Mouse (Mus musculus) stomach, postnatal 0 days (tissue): Measurements from ENCODE around the gene Akt1. TPM values are rescaled to one million over a fixed set of nuclear protein-coding genes. Genes with fewer than 3 reads are reported as not detected.
A peak's percentile ranks its signal among the peaks of the same experiment; 100 is the strongest.

ENCODE experiments used
- ATAC-seq: fragments of 200-750 bp; cut with Nextera tagmentation; 2 replicates; pipeline ENCODE4 v1.8.0; 2017; ENCODE audit not compliant: low FRiP score, low TSS enrichment
- DNase-seq: peaks from one replicate; pipeline ENCODE4 v3.0.0-alpha.2; 2016; ENCODE audit warnings: low spot score
- H3K27ac ChIP-seq: fragments of 300-500 bp; sonication (generic); replicated peaks from 2 replicates; pipeline ENCODE4 v1.5.1; 2014; ENCODE audit warnings: mild to moderate bottlenecking, control low read depth
- H3K27me3 ChIP-seq: fragments of 300-500 bp; sonication (generic); 2 replicates; pipeline ENCODE4 v1.6.1; 2014; ENCODE audit warnings: low read length; ENCODE audit not compliant: control insufficient read depth, insufficient read depth
- H3K36me3 ChIP-seq: fragments of 300-500 bp; sonication (generic); 2 replicates; pipeline ENCODE4 v1.6.1; 2014; ENCODE audit warnings: low read length, mixed read lengths; ENCODE audit not compliant: control insufficient read depth, insufficient read depth
- H3K4me1 ChIP-seq: fragments of 300-500 bp; sonication (generic); replicated peaks from 2 replicates; pipeline ENCODE4 v1.6.1; 2014; ENCODE audit warnings: antibody characterized with exemption; ENCODE audit not compliant: control insufficient read depth, insufficient read depth
- H3K4me2 ChIP-seq: fragments of 300-500 bp; sonication (generic); replicated peaks from 2 replicates; pipeline ENCODE4 v1.6.1; 2014; ENCODE audit warnings: low read depth, mild to moderate bottlenecking, control low read depth, moderate library complexity
- H3K4me3 ChIP-seq: fragments of 300-500 bp; sonication (generic); 2 replicates; pipeline ENCODE4 v1.5.1; 2014; ENCODE audit warnings: low read depth, low read length, control low read depth
- H3K9ac ChIP-seq: fragments of 300-500 bp; sonication (generic); 2 replicates; pipeline ENCODE4 v1.6.1; 2014; ENCODE audit warnings: mild to moderate bottlenecking, low read length, control low read depth, mixed read lengths
- H3K9me3 ChIP-seq: fragments of 300-500 bp; sonication (generic); 2 replicates; pipeline ENCODE4 v1.6.1; 2016; ENCODE audit warnings: low read length; ENCODE audit not compliant: control insufficient read depth
- CTCF ChIP-seq: IDR thresholded peaks from 2 replicates; pipeline ENCODE4 v1.5.1; 2016; ENCODE audit warnings: antibody characterized with exemption, low read depth, mild to moderate bottlenecking, moderate library complexity
- EP300 ChIP-seq: optimal IDR thresholded peaks from 2 replicates; pipeline ENCODE3; 2016; ENCODE audit warnings: antibody characterized with exemption
- WGBS: fragments of 180-500 bp; shearing (Covaris S2); extraction: QIAGEN DNeasy Blood & Tissue Kit; methylation state at CpG from one replicate; pipeline ENCODE4 v1.1.7; 2014; 5-methylcytosine and 5-hydroxymethylcytosine counted together
- polyA plus RNA-seq: library from polyadenylated mRNA; unstranded; fragments of >200 nt; fragmentation: Nextera tagmentation; extraction: Ambion mirVana; gene quantifications from 2 replicates; pipeline ENCODE4 v1.2.1, GENCODE M21; 2015

Akt1 gene
- polyA plus RNA-seq, 1 experiment from 2014 or later = 84.5 TPM

DNA sequence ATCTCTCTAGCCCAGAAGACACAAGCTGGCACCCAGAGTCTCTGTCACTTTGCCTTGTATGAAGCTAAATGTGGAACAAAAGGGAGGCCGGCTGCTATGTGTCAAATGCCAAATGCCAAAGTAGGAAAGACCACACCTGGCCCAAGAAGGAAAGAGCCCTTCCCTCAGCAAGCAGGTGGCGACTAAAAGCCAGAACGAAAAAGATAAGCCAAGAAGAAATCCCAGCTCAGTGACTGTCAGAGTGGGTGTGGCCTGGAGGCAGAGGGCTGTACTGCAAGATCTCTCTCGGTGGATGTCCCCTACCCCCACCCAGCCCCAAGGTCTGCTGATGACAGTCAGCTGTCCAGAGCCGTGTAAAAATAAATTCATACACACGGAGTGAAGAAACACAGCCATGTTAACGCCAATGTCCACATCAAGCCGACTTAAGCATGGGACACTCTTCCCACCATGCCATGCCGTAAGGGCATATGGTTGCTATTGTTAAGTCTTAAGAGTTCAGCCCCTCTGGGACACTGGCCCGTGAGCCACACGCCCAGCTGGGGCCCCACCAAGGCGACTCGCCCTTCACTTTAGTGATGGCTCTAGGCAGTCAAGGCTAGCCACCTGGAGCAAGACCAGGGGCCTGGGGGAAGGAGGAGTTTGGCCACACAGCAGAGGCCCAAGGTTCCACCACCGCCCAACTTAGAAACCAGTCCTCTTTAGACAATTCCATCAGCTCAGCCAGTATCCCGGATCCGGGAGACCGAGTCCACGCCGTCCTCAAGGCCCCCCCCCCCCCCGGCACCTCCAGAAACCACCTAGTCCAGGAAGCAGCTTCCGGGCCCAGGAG is 1.7 kb downstream of the Akt1 start:
- Histone ChIP-seq H3K9me3 (no peaks in the 10 kb centered on the region), H3K4me1 (peaks cover 17% of the 10 kb centered on the region), H3K4me3 (peak overlapping the region; percentile 96), H3K27me3 (no peaks in the 10 kb centered on the region), H3K27ac (peak overlapping the region; percentile 99), H3K4me2 (peak overlapping the region; percentile 80), H3K9ac (peak overlapping the region; percentile 99), H3K36me3 (peaks cover 15% of the 10 kb centered on the region)
- WGBS = 2% methylated on average over 21 of the region's 21 CpGs
- ATAC-seq = peak; percentile 9; the same call in 1 of the 2 replicates
- peak; percentile 57 for DNase-seq
- TF ChIP-seq CTCF = peak; percentile 32
- no peak for TF ChIP-seq EP300

DNA sequence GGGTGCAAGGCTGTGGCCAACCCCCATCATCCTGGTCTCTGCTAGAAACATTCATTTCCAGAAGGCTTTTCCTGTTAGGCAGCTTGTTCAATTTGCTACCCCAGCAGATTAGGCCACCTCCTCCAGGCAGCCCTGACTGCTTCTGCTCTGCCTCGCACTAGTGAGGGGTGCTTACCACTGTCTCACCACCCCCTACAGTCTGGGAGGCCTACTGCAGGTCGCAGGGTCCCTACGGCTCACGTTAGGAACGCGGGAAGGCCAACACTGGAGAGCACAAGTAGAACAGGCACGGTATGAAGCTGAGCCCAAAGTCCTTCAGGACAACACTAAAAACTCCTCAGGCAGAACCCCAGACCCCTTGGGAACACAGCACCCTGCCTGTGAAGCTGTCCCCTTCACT is 2.8 kb downstream of the Akt1 start:
- Histone ChIP-seq H3K27me3 (no peaks in the 10 kb centered on the region), H3K4me1 (peaks cover 16% of the 10 kb centered on the region), H3K9me3 (no peaks in the 10 kb centered on the region), H3K9ac (peak overlapping the region; percentile 50), H3K4me3 (peak overlapping the region; percentile 96), H3K36me3 (peaks cover 17% of the 10 kb centered on the region), H3K27ac (peak overlapping the region; percentile 99), H3K4me2 (peak overlapping the region; percentile 80)
- WGBS = 60% methylated on average over 7 of the region's 7 CpGs
- TF ChIP-seq CTCF (peak; percentile 60), EP300 (no peak)
- peak; percentile 21; the same call in 1 of the 2 replicates for ATAC-seq
- DNase-seq = peak; percentile 71

DNA sequence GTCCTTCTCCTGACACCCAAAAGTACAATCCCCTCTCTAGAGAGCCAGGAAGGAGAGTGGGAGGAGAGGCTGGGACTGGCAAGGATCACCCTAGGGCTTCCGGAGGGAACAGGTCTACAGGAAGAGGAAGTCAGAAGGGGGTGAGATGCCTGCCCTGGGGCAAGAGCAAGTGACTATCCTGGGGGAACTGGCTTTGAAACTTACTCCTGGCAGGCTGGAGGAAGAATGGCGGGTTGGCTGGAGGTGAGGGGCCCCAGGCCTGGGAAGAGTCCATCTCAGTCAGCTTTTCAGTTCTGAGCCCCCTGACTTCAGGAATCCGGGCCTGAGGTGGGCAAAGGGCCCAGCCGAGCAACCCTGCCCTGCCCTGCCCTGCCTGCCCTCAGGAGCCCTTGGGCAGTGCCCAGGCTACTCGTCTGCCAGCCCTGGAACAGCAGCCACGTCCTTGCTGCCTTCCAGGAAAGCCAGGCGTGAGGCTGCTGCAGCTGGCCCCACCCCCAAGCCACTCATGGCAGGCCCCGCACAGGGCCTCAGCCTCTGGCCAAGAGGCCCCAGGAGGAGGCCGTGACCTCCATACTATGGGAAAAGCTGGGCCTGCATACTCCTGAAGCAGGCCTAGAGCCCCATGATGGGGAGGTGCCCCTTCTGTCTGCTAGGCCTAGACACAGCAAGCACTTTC is 3.8 kb downstream of the Akt1 start:
- ATAC-seq (0 out of 2 replicates have a peak, but pooled peaks have one; percentile 4), DNase-seq (peak; percentile 74)
- peak overlapping the region; percentile 69 for H3K27ac ChIP-seq
- peak overlapping the region; percentile 80 for H3K4me2 ChIP-seq
- TF ChIP-seq CTCF = no peak
- no peak for TF ChIP-seq EP300
- peak overlapping the region; percentile 50 for H3K9ac ChIP-seq
- no peak overlapping the region for H3K4me3 ChIP-seq
- H3K36me3 ChIP-seq = peaks cover 18% of the 10 kb centered on the region
- WGBS = 21% methylated on average over 9 of the region's 9 CpGs
- H3K4me1 ChIP-seq = peaks cover 17% of the 10 kb centered on the region
- H3K27me3 ChIP-seq = no peaks in the 10 kb centered on the region
- no peaks in the 10 kb centered on the region for H3K9me3 ChIP-seq

GRCm38 (mm10) chr12:112667619-112668297 is 6.9 kb downstream of the Akt1 start:
- peak overlapping the region; percentile 61; the same call in 1 of the 2 replicates for H3K27ac ChIP-seq
- peaks cover 22% of the 10 kb centered on the region for H3K36me3 ChIP-seq
- H3K27me3 ChIP-seq = no peaks in the 10 kb centered on the region
- TF ChIP-seq EP300 (no peak), CTCF (no peak)
- H3K4me3 ChIP-seq = no peak overlapping the region
- no peak for ATAC-seq
- WGBS = 59% methylated on average over 10 of the region's 10 CpGs
- H3K9me3 ChIP-seq = no peaks in the 10 kb centered on the region
- H3K4me2 ChIP-seq = no peak overlapping the region; the same call in 1 of the 2 replicates
- peaks cover 28% of the 10 kb centered on the region for H3K4me1 ChIP-seq
- DNase-seq = no peak
- H3K9ac ChIP-seq = peak overlapping the region; percentile 14; the same call in 1 of the 2 replicates

- no peaks in the 10 kb centered on the region for H3K27me3 ChIP-seq
- no peak for DNase-seq
- peaks cover 22% of the 10 kb centered on the region for H3K36me3 ChIP-seq
- no peaks in the 10 kb centered on the region for H3K9me3 ChIP-seq
- WGBS = 79% methylated on average over 9 of the region's 9 CpGs
- H3K4me2 ChIP-seq = no peak overlapping the region
- H3K4me1 ChIP-seq = peaks cover 22% of the 10 kb centered on the region
- TF ChIP-seq EP300 (no peak), CTCF (no peak)
- no peak overlapping the region for H3K4me3 ChIP-seq
- peak overlapping the region; percentile 58 for H3K27ac ChIP-seq
- ATAC-seq = no peak
- H3K9ac ChIP-seq = 0 out of 2 replicates have a peak overlapping the region, but pooled peaks have one; percentile 38
These were observed 8.7 kb downstream of the Akt1 start for GRCm38 (mm10) chr12:112665881-112666544.
